Mouse (Mus musculus): ENCODE results near the gene Olfr743.

DNA sequence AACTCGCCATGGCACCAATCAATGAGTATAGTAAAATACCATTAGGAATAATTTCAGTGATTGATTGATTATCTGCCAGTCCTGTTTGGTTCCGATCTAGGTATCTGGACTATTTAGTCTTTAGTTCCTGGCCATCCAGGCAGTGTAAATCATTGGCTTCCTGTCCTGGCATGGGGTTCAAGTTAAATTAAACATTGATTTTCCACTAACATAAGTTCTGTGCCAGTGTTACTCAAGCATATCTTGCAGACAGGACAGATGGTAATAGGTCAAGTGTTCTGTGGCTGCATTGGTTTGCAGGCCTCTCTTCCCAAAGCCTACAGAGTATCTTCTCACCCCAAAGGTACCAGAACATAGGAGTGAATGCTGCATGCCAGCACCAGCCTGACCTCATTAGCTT is 43.2 kb upstream of the Olfr743 start:
- TF ChIP-seq CTCF (IDR thresholded peaks at IDR 0.05; ENCODE audit: control insufficient read depth, insufficient read depth, low read length), result no peak
- TF ChIP-seq POLR2A (IDR thresholded peaks at IDR 0.05; ENCODE audit: borderline replicate concordance, control insufficient read depth, low read depth, low read length), result no peak
